Mouse (Mus musculus): Measurements from ENCODE around the gene Ccdc7a. TPM values are rescaled to one million over a fixed set of nuclear protein-coding genes. Genes with fewer than 3 reads are reported as not detected.
"Not testable (repeated sequence)": the region's sequence is repeated elsewhere in the genome, so short reads cannot be mapped to it uniquely, and the experiment has no call there.

The Ccdc7a gene
- polyA plus RNA-seq (2015; fragmentation: Nextera tagmentation; extraction: Ambion mirVana): 0.10 TPM in 1 of 2 replicates, not detected in the other

DNA sequence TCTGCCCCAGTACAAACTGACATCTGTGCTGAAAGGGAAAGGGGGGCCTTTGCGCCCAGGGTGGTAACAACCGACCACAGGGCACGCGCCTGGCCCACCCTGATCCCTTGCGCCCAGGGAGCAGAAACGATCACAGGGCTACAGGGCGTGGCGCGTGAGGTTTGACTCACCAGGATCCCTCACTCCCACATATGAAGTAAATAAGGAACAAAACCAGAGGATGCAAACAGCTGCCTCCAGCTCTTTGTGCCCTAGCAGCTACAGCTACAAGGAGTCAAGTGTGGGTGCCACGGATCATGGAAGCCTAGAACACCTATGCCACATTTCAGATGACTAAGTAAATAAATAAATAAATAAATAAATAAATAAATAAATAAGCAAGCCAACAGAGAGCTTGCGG is at the start of gene Ccdc7a:
Gene Ccdc7a, minus strand, starts transcription at position 101 of the 400 bp plus-strand sequence.
- not testable (repeated sequence) for DNase-seq (ENCODE audit: low spot score)

DNA sequence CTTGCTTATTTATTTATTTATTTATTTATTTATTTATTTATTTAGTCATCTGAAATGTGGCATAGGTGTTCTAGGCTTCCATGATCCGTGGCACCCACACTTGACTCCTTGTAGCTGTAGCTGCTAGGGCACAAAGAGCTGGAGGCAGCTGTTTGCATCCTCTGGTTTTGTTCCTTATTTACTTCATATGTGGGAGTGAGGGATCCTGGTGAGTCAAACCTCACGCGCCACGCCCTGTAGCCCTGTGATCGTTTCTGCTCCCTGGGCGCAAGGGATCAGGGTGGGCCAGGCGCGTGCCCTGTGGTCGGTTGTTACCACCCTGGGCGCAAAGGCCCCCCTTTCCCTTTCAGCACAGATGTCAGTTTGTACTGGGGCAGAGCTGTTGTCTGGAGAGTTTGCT is 1.5 kb upstream of the Ccdc7a start, which contains the start of gene Ccdc7b:
Gene Ccdc7b, plus strand, starts transcription at position 301 of the 400 bp plus-strand sequence.
- DNase-seq (ENCODE audit: low spot score): not testable (repeated sequence)

DNA sequence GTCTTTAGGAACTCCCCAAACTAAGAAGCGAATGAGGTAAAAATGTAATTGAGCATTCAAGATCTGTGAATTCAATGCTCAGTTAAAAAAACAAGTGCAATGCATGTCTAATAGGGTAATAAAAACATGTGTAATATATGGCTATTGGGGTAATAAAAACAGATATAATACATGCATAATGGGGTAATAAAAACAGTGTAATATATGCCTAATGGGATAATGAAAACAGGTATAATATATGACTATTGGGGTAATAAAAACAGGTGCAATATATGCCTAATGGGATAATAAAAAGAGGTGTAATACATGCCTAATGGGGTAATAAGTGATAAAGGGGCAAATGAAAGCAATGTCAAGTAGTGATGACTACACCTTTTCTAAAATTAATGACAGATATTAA is 73.9 kb downstream of the Ccdc7a start:
- DNase-seq (ENCODE audit: low spot score): no peak

- DNase-seq (ENCODE audit: low spot score): not testable (repeated sequence)
Observed at GRCm38 (mm10) chr8:128948941-128949340, 116.4 kb downstream of the Ccdc7a start.

DNA sequence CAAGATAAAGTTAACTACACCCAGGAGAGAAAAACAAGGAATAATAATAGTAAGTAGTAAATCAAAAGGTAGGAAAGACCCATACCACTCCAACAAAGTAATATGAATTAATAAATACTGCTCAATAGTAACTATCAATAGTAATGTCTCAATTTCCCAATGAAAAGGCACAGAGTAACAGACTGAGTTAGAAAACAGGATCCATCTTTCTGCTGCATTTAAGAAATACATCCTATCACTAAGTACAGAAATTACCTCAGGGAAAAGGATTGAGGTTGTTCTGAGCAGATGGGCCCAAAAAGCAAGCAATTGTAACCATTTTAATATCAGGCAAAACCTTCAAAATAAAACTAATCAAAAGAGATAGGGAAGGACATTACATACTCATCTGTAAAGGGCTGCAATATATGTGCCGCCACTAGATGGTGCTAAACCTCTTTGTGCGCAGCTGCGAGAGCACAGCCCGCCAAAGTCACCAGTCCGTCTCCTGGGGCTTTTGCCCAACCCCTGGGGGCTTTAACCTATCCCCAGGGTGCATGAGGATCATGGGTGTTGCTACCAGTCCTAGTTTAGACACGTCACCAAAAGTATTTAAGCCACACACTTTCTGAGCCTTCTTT is 124.2 kb downstream of the Ccdc7a start:
- DNase-seq (ENCODE audit: low spot score): peak; percentile 11

- DNase-seq (ENCODE audit: low spot score): no peak
Observed at GRCm38 (mm10) chr8:128933446-128933845, 131.9 kb downstream of the Ccdc7a start.

- DNase-seq (ENCODE audit: low spot score): no peak
Observed at GRCm38 (mm10) chr8:128882719-128883118, 182.6 kb downstream of the Ccdc7a start.

GRCm38 (mm10) chr8:128843749-128844148 is 221.6 kb downstream of the Ccdc7a start:
- no peak for DNase-seq (ENCODE audit: low spot score)

DNA sequence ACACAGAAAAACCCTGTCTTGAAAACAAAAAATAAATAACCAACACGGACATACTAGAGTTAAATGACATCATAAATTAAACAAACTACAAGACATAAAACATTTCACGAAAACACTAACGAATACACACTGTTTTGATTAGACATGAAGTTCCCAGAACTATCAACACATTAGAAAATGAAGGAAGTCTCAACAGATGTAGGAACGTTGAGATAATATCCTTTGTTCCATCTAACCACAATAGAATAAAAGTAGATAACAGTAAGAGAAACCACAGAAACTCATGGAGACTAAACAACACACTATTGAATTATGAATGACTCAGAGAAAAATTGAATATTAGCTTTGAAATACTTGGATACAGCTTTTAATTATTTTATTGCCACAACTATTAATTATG is 252.8 kb downstream of the Ccdc7a start:
- no peak for DNase-seq (ENCODE audit: low spot score)

GRCm38 (mm10) chr8:128798594-128798993 is 266.7 kb downstream of the Ccdc7a start, which contains the start of gene Gm3952:
TSS of gene Gm3952 (minus strand) at chr8:128798694.
- no peak for DNase-seq (ENCODE audit: low spot score)

DNA sequence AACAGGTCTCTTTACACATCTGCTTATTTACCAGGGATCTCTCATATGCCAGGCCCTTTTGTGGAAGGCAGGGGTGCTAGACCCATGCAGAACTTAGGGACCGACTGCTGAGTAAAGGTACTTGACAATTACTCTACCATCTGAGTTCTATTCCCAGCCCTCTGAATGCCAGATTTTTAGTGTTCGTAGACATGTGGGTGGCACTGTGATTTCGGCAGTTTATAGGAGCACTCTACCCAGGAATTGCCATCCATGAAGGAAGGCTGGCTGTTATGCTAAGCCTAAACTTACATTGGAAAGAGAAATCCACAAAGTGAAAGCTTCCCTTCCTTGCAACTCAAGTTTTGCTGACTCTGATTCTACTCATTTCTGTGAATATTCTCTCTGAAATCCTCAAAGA is 329.6 kb downstream of the Ccdc7a start:
- no peak for DNase-seq (ENCODE audit: low spot score)

GRCm38 (mm10) chr8:128734118-128734517 is 331.2 kb downstream of the Ccdc7a start:
- DNase-seq (ENCODE audit: low spot score): no peak

DNA sequence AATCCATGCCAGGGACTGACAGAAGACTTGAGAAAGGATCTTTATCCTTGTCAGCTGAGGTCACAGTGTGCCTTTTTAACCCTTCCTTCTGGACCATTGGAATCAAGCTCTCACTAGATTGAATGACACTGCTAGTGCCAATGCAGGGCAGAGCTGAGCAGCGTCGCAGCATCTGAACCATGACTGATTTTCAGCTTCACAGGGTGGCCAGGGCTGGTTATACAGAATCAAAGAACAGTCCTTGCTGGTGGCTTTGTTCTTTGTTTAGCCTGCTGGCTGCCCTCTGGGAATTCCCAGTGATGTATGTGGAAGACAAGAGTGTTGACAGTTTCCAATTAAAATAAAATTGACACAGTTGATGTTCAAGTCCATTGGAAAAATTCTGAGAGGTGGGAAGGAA is 333.1 kb downstream of the Ccdc7a start:
- no peak for DNase-seq (ENCODE audit: low spot score)

GRCm38 (mm10) chr8:128727213-128727612 is 338.1 kb downstream of the Ccdc7a start:
- no peak for DNase-seq (ENCODE audit: low spot score)

DNA sequence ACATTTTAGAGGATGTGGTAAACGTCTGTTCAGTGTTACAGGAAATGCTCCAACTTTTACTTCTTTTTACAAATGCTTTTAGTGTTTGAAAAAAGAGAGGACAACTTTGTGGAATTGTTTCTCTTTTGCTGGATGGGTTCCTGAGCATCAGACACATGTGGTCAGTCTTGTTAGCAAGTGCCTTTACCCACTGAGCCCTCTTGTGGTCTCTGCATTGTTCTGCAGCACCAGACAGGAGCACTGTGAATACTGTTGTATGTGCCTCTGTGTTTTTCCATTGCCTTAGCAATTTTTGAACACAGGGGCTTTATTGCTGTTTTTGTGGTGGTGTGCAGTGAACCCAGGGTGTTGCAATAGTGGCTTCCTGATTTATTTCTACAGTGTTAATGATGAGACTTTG is 340.5 kb downstream of the Ccdc7a start:
- DNase-seq (ENCODE audit: low spot score): peak; percentile 14

DNA sequence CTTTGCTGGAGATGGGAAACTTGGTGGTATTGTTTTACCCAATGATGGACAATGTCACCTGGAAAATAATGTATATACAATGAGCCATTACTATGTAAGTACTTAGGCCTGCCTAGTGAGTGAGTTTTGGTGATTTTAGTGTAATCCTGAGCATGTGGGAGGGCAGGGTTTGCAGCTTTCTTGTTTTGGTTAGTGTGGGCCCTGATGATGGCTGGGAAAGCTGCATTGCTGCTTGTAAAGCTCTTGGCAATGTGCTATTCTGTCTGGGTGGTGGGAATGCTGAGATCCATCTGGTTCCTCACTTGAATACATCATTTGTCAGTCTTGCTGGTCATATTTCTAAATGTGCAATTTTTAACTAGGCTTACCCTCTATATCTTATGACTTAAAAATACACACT is 349.1 kb downstream of the Ccdc7a start:
- no peak for DNase-seq (ENCODE audit: low spot score)

DNA sequence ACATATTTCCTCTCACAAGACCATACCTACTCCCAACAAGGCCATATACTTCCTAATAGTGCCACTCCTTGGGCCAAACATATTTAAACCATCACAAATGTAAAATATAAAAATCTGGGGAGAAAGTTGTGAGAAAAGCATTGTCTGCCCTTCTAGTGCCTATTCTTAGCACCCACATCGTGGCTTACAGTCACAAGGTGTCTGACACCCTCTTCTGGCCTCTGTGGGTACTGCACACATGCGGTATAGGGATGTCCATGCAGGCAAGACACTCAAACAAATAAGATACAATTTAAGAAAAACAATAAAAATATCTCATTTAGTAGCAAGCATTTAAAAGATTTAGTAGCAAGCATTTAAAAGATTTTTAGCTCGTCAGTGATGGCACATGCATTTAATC is 356.1 kb downstream of the Ccdc7a start:
- DNase-seq (ENCODE audit: low spot score): peak; percentile 84

GRCm38 (mm10) chr8:128704836-128705235 is 360.5 kb downstream of the Ccdc7a start:
- DNase-seq (ENCODE audit: low spot score): no peak

DNA sequence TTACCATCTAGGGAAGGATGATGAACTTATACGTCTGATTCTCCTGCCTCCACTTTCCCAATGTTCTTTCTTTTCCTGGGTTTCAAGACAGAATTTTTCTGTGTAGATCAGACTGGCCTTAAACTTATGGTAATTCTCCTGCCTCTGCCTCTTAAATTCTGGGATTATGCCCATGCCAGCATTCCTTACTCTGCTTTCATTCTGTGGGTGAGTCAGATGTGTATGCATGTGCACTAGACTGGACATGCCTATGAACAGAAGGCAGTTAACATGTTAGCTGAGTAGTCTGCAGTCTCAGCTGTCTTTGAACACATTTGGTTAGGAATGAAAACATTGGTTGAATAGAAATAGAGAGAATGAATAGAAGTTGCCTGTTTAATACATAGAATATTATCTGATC is 360.9 kb downstream of the Ccdc7a start:
- DNase-seq (ENCODE audit: low spot score): no peak

GRCm38 (mm10) chr8:128697945-128698344 is 367.4 kb downstream of the Ccdc7a start:
- DNase-seq (ENCODE audit: low spot score): no peak

DNA sequence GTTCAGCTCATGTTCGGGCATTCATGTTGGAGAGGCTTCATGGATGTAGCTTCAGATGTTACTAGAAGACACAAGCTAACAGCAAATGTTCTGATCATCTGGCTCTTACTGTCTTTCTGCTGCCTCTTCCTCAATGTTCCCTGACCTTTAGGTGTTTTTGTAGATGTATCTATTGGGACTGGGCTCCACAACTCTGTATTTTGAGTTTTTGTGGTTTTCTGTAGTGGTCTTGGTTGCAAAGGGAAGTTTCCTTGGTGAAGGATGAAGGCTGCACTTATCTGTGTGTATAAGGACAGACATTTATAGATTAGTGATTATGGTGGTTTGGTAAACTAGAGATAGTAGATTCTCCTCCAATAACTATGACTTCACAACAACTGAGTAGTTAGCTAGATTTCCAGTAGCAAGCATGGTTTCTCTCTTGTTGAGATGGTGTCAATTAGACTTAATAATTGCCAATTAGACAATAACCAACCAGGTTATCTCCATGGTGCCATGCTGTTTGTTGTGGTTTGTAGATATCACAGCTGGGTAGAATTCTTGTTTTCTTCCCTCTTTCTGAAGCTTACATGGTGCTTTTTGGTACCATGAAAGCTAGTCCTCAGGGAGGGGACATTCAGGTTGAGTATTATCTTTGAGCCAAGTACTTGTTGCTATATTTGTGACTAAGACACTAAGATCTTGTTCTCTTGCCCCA is 368.5 kb downstream of the Ccdc7a start:
- no peak for DNase-seq (ENCODE audit: low spot score)

GRCm38 (mm10) chr8:128690056-128690455 is 375.3 kb downstream of the Ccdc7a start:
- DNase-seq (ENCODE audit: low spot score): no peak

GRCm38 (mm10) chr8:128688679-128689078 is 376.6 kb downstream of the Ccdc7a start:
- no peak for DNase-seq (ENCODE audit: low spot score)

All from thymus, postnatal 0 days (tissue).